Mouse (Mus musculus) neural tube, embryonic 10.5 days (tissue): ENCODE measurements at regions not wholly inside any gene's neighbourhood (a gene's known extent, or its start where the extent isn't known, plus 50 kb on each side); places are given as distances from the start of the nearest gene placed in this dataset.
"Not testable (repeated sequence)": the region's sequence is repeated elsewhere in the genome, so short reads cannot be mapped to it uniquely, and the experiment has no call there.

ENCODE experiments used
- DNase-seq: peaks from one replicate; pipeline ENCODE4 v3.0.0-alpha.2; 2017; ENCODE audit warnings: low spot score; ENCODE audit errors: extremely low spot score

- DNase-seq: no peak
Observed at GRCm38 (mm10) chr3:137217926-137218325, 122.9 kb upstream of the Emcn start.

DNA sequence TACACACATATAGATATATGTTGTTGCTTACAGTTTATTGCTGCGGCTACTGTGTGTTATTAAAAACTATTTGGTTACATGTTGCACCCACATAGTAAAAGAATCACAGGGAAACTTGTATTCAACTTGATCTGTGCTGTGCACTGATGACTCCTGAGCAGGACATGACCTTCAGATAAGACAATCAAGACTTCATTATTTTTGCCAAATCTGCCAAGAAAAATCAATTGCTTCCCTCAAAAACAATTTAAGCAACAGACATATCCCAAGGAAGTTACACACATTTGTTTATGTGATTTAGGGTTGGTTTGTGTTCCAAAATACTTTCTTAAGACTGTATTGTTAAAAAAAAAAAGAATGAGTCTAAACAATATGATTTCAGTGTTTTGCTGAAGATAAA, 114.7 kb upstream of the Emcn start:
- no peak for DNase-seq

GRCm38 (mm10) chr3:137227122-137227838, 113.6 kb upstream of the Emcn start:
- no peak for DNase-seq

- DNase-seq: no peak
Observed at GRCm38 (mm10) chr3:137228416-137228815, 112.5 kb upstream of the Emcn start.

GRCm38 (mm10) chr3:137242877-137243276, 98.0 kb upstream of the Emcn start:
- no peak for DNase-seq

DNA sequence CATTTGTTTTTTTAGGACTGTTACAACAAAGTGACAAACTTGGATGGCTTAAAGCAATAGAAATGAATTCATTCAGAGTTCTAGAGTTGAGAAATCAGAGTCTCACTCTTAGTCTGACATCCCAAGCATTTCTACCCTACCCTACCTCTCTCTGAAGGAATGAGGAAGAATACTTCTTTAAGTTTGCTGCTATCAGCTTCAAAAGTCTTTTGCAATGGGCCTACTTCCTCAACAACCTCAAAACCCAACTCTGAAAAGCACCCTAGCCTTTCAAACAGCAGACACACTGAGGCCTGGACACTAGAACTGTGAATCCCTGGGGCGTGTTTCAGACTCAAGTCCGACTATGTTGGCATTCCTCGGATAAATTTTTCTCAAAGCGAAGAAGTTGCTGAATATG, 77.0 kb upstream of the Emcn start:
- DNase-seq: no peak

DNA sequence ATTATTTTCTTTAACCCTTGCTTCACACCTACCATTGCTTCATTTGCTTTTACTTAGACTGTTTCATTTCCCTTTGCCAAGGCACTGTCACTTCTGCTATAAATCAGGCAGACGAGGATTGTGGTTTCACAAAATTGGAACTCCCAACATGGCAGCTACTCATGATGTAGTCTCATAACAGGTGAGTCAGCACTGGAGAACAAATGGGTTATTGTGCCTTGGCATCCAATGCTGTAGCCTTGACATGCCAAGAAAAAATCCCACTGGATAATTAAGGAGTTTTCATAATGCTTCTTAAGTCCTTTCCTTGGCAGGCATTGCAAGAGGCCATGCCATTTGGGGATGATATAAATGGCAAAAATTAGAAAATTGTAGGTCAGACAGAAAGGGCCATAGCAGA, 73.1 kb upstream of the Emcn start:
- no peak for DNase-seq

DNA sequence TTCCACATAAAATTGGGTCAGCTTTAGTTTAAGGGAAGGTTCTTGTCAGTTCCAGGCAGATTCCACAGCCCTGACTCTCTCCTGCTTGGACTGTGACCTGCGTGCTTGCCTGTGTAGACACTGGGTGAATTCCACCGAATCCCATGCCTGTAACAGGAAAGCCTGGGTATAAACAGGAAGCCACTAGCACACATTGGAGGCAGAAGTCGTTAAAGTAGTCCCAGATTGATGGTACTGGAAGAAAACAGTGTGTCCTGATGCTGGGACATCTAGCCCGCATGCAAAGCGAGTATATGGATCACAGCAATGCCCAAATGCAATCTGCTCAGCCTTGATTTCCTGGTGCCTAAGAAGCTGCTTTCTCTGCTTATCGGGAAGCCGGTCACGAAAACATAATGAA, 65.4 kb upstream of the Emcn start:
- DNase-seq: no peak

GRCm38 (mm10) chr3:137279284-137279683, 61.6 kb upstream of the Emcn start:
- DNase-seq: no peak

DNA sequence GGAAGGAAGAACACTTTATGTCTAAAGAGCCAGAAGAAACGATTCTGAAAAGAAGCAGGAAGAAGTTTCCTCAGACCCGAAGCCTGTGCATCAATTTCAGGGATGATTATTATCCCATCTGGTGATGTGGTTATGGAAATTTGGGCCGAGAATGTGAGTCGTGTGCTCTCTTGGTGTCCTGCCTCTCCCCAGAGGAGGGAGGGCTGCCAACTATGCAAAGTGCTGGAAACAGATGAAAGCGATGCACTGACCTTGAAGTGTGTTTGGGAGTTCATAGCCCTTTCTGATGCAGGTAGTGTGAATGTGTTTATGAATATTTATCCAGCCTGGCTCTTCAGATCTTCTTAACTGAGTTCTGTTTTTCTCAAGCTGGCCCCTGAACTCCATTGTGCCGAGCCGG, 59.8 kb upstream of the Emcn start:
- no peak for DNase-seq

DNA sequence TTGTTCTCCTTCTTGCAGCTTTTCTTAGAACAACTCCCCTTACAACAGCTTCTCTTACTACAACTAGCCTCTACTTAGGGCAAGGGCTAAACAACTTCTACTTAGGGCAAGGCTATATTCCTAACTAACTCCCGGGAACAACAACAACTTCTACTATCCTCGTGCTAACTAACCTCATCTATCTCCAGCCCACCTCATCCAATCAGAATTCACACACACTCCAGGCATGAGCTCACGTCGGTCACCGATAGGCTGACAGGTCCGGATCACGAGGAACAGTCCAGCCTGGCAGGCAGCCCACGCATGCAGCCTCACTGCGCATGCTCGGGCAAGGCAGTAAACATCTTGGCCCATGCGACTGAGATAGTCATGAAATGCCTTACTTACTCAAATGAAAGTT, 53.3 kb upstream of the Emcn start:
- DNase-seq: not testable (repeated sequence)

DNA sequence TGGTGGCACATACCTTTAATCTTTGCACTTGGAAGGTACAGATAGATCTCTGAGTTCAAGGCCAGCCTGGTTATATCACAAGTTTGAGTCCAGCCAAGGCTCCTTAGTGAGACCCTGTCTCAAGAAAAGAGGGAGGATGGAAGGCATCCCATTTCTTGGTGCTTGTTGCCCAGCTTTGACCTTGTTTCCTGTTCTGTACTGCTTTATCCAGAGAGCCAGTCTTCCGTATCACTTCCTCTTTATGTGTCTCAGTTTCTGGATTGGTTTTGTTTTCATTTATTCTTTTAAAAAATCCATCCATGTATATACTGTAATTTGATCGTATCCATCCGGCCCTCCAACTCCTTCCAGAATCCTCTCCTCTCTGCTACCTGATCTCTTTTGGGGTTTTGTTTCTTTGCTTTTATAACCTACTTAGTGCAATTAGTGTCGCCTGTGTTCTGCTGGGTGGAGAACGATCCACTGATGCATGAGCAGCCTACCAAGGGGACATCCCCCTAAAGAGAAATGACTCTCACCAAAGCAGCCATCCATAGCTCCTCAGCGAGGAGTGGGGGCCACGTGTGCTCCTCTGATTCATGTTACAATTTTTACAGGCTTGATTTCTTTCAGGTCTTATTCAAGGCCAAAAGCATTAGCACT, 52.4 kb upstream of the Emcn start:
- no peak for DNase-seq

DNA sequence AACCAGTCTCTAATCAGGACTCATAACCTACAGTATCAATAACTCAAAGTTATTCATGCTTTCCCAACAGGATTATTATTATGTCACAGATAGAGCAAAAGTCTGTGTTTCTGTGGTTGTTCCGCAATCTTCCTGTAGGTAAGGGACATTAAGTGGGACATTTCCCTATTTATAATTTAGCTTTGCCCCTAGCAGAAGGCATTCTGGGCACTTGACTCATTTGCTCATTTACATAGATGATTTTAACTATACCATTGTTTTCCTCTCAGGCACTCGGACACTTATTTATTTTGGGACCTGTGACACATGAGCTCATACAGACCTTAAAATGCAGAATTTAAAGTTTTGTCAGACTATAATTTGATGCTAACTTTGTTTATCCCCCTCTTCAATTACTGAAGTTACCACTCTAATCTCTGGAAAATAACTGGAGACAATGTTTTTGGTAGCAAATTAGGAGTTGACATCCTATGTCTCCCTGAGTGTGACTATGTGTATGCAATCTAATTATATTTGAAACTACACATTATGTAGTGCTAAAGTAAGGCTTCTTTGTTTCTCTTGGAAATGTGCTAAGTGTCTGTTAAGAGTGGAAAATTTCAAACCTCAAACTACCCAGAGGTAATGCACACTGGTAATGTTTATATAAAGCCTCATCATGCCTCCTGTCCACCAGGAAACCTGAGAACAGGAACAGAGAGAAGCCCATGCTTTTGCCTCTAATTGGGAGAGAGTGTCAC, 51.8 kb upstream of the Emcn start:
- no peak for DNase-seq

- no peak for DNase-seq
Observed at GRCm38 (mm10) chr3:137289683-137289984, 51.2 kb upstream of the Emcn start.
